Comparison of ENCODE assay signal across 8 mouse cellular contexts in the genomic region with DNA sequence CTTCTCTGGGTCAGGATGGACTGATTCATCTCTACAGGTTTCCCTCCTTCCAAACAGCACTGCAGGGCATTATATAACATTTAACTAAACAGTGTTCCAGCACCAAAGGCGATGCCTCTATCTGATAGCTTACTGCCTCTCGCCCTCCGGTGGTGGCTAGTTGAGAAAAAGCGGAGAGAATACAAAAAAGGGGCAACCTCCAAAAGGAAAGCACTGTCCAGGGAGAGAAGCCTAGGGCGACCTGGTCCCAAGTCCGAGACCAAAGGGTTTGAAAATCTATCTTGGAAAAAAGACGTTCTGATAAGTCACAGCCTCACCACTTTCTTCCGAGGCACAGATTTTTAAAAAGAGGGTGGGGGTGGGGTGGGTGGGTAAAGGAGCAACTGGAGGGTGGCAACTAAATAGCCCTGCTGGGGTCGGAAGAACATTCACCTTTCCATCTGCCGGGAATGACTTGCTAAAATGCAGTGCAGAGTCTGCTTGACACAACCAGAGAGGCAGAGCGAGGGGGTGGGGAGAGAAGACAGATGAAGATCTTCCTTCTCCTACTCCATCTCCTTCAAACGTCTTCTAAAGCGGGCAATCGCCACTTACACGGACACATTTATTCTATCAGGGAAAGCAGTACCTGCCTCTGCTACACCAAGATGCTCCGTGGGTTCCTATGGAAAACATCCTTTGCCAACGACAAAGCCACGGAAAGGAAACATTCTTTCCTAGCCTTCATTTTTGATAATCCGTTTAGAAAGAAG.
A peak's percentile ranks its signal among the peaks of the same experiment; 100 is the strongest.
DNase-seq lines count a peak whose midpoint lies in the region; ATAC-seq lines count a peak whose summit lies in the region.

No protein-coding gene starts in this region.

- H3K4me2 ChIP-seq in intestine, embryonic 14.5 days (ENCODE audit: low read length) = peak overlapping the region; percentile 68
- peak overlapping the region; percentile 57 for H3K4me2 ChIP-seq in liver, embryonic 12.5 days

- no peaks in the 10 kb centered on the region for H3K27me3 ChIP-seq in embryonic facial prominence, embryonic 10.5 days (replicated peaks; ENCODE audit: low read depth, poor library complexity, severe bottlenecking)
- no peaks in the 10 kb centered on the region for H3K27me3 ChIP-seq in intestine, embryonic 14.5 days (replicated peaks; ENCODE audit: control insufficient read depth, insufficient read depth, low read length)
- no peaks in the 10 kb centered on the region; the same call in 1 of the 2 replicates for H3K27me3 ChIP-seq in liver, embryonic 12.5 days (replicated peaks)

- peaks cover 69% of the 10 kb centered on the region for H3K4me1 ChIP-seq in embryonic facial prominence, embryonic 10.5 days
- H3K4me1 ChIP-seq in intestine, embryonic 14.5 days (replicated peaks; ENCODE audit: control insufficient read depth, insufficient read depth, low read length) = peaks cover 46% of the 10 kb centered on the region
- peaks cover 19% of the 10 kb centered on the region for H3K4me1 ChIP-seq in liver, embryonic 12.5 days

- peak overlapping the region; percentile 71 for H3K9ac ChIP-seq in intestine, embryonic 14.5 days (ENCODE audit: low read length)
- peak overlapping the region; percentile 45; the same call in 1 of the 2 replicates for H3K9ac ChIP-seq in liver, embryonic 12.5 days

- H3K36me3 ChIP-seq in embryonic facial prominence, embryonic 10.5 days (replicated peaks) = peaks cover 7% of the 10 kb centered on the region; the same call in 1 of the 2 replicates
- no peaks in the 10 kb centered on the region for H3K36me3 ChIP-seq in intestine, embryonic 14.5 days (ENCODE audit: control insufficient read depth, insufficient read depth, low read length)
- no peaks in the 10 kb centered on the region for H3K36me3 ChIP-seq in liver, embryonic 12.5 days

- peak; percentile 54 to 62 for DNase-seq in frontal cortex, postnatal 36 days (ENCODE audit: low spot score in 2 of 2)
- no peak for DNase-seq in frontal cortex, postnatal 25 days (ENCODE audit: low spot score in 2 of 2)
- peak; percentile 71 for DNase-seq in NIH3T3 (ENCODE audit: low read depth)
- DNase-seq in embryonic facial prominence, embryonic 10.5 days (ENCODE audit: low spot score) = peak; percentile 39
- DNase-seq in intestine, embryonic 14.5 days (ENCODE audit: low spot score) = peak; percentile 63
- peak; percentile 59 to 66 for DNase-seq in right cerebral cortex, postnatal 10 days (ENCODE audit: low spot score in 2 of 2)
- no peak for DNase-seq in testis, postnatal 10 days (ENCODE audit: low spot score)

- peak overlapping the region; percentile 63 for H3K4me3 ChIP-seq in embryonic facial prominence, embryonic 10.5 days
- H3K4me3 ChIP-seq in intestine, embryonic 14.5 days (ENCODE audit: low read depth, low read length) = peak overlapping the region; percentile 63
- peak overlapping the region; percentile 48 for H3K4me3 ChIP-seq in liver, embryonic 12.5 days

- H3K27ac ChIP-seq in embryonic facial prominence, embryonic 10.5 days (replicated peaks) = peak overlapping the region; percentile 90
- peak overlapping the region; percentile 91 for H3K27ac ChIP-seq in intestine, embryonic 14.5 days (ENCODE audit: low read depth)
- peak overlapping the region; percentile 65; the same call in 1 of the 2 replicates for H3K27ac ChIP-seq in liver, embryonic 12.5 days

- no peak for ATAC-seq in intestine, embryonic 14.5 days (replicated peaks; ENCODE audit: low FRiP score, low TSS enrichment, low read depth)
- ATAC-seq in liver, embryonic 12.5 days = no peak

- 1% methylated on average over 19 of the region's 19 CpGs for WGBS in embryonic facial prominence, embryonic 10.5 days
- 2% methylated on average over 19 of the region's 19 CpGs for WGBS in intestine, embryonic 14.5 days
- under 1% methylated on average over 19 of the region's 19 CpGs for WGBS in liver, embryonic 12.5 days (ENCODE audit: insufficient replicate concordance)

- no peaks in the 10 kb centered on the region for H3K9me3 ChIP-seq in embryonic facial prominence, embryonic 10.5 days
- H3K9me3 ChIP-seq in intestine, embryonic 14.5 days (ENCODE audit: control insufficient read depth, low read length) = no peaks in the 10 kb centered on the region
- no peaks in the 10 kb centered on the region for H3K9me3 ChIP-seq in liver, embryonic 12.5 days (replicated peaks)

Comparison
In these comparisons a context has a peak if more than half of its experiments do, and no peak if none do; other contexts are left out.
1. DNase-seq: peak in frontal cortex, postnatal 36 days (2 of 2), NIH3T3 (single experiment), embryonic facial prominence, embryonic 10.5 days (single experiment), intestine, embryonic 14.5 days (single experiment) and right cerebral cortex, postnatal 10 days (2 of 2); none in frontal cortex, postnatal 25 days (0 of 2) and testis, postnatal 10 days (single experiment).
2. Peak in every context shown above with its lines, with median percentiles within 50 percentile points of each other: H3K27ac ChIP-seq and H3K4me3 ChIP-seq.